Mouse (Mus musculus) lung, adult 10 weeks (tissue): ENCODE data around the gene Tenm1. TPM values are rescaled to one million over a fixed set of nuclear protein-coding genes. Genes with fewer than 3 reads are reported as not detected.

ENCODE experiments used
- polyA plus RNA-seq: library from polyadenylated mRNA; stranded (reverse); fragments of 350-450 nt; fragmentation: Illumina TruSeq; extraction: RNeasy Lipid Tissue Mini Kit (QIAGEN cat#74804); gene quantifications from one replicate; pipeline ENCODE4 v1.2.3, GENCODE M21; 2014; ENCODE audit warnings: low read depth, low replicate concordance; ENCODE audit not compliant: insufficient read depth

Gene Tenm1
- not detected for polyA plus RNA-seq

DNA sequence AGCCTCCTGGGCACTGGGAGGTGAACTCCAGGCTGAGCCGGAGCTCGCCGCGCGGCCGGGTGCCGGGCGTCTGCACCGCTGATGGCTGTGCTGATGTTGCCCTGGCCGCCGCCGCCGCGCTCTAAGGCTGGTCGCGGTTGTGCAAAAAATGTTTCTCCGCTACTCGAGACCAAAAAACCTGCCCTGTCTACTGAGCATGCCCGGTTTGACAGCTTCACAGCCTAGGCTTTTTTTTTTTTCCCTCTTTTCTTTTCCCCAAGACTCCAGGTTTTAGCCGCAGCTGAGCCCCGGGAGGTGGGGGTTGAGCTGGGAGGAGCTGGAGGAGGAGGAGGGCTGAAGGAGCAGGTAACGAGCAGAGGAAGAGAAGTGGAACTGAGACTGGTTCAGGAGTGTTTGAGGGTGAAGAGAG is at the start of gene Tenm1:
Gene Tenm1 (minus strand): TSS at position 272 of the 409 bp plus-strand sequence.

DNA sequence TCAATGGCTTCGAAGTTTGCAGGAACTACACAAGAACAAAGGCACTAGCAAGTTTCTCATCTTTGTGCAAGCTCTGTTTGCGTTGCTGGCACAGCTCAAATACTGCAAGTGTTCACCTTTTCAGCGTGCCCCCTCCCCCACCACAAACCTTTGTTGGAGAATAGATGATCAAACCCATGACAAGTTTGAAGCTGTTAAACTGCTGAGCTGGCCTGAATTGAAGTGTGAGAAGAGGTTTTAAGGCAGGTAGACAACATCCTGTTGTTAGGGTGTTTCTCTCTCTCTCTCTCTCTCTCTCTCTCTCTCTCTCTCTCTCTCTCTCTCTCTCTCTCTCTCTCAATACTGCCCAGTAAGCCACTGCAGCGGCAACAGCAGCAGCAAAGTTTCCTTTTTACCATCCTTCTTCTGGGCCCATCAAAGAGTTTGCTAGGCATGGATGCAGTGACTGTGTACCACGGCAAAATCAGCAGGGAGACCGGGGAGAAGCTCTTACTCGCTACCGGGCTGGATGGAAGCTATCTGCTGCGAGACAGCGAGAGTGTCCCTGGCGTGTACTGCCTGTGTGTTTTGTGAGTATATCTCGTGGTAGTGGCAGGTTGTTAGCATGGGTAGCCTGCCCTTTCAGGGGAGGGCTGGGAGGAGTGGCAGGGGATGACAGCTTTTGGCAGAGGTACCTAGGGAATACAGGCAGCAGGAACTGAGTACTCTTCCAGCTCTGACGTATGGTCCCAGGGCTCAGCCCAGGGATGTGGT is 926.5 kb downstream of the Tenm1 start, which contains the start of gene Sh2d1a:
Gene Sh2d1a (plus strand): TSS at position 163 of the 753 bp plus-strand sequence.

DNA sequence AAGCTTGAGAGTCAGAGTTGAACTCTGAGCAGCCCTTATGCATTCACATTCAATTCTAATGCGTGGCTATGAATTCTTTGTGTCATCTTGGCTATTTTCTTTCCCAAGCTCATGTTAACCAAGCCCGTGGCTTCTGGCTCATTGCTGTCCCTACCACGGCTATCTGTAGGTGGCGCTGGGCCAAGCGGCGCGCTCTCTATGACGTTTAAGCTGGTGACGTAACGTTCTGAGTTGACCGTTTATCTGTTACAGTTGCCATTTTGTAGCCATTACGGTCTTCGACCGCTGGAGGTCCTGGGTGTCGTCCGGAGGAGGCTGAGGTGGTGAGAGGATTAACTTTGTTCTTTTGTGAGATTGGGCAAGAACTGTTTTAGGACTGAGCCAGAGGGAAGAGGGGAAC is 939.5 kb downstream of the Tenm1 start, which contains the start of gene Tex13c2:
Gene Tex13c2 (plus strand): TSS at position 246 of the 400 bp plus-strand sequence.

Other genes with a start within 250 kb of the Tenm1 start
- not detected for gene Tex13c1, start 162.0 kb upstream of the Tenm1 start, polyA plus RNA-seq